Mouse (Mus musculus) forebrain, embryonic 10.5 days (tissue): Measurements from ENCODE around the gene Siah3. TPM values are rescaled to one million over a fixed set of nuclear protein-coding genes. Genes with fewer than 3 reads are reported as not detected.

Experiments used
- DNase-seq: peaks from one replicate; pipeline ENCODE4 v3.0.0-alpha.2; 2017; ENCODE audit warnings: low spot score; ENCODE audit errors: extremely low spot score
- H3K27ac ChIP-seq: fragments of 300-500 bp; sonication (generic); 2 replicates; pipeline ENCODE4 v1.5.1; 2016; ENCODE audit warnings: mild to moderate bottlenecking
- H3K27me3 ChIP-seq: fragments of 300-500 bp; sonication (generic); 2 replicates; pipeline ENCODE4 v1.6.1; 2016; ENCODE audit warnings: mild to moderate bottlenecking; ENCODE audit not compliant: poor library complexity, severe bottlenecking
- H3K36me3 ChIP-seq: fragments of 300-500 bp; sonication (generic); replicated peaks from 2 replicates; pipeline ENCODE4 v1.6.1; 2016; ENCODE audit warnings: mild to moderate bottlenecking, moderate library complexity
- H3K4me1 ChIP-seq: fragments of 300-500 bp; sonication (generic); 2 replicates; pipeline ENCODE4 v1.6.1; 2016
- H3K4me3 ChIP-seq: fragments of 300-500 bp; sonication (generic); 2 replicates; pipeline ENCODE4 v1.5.1; 2016; ENCODE audit warnings: mild to moderate bottlenecking, moderate library complexity
- H3K9me3 ChIP-seq: fragments of 300-500 bp; sonication (generic); 2 replicates; pipeline ENCODE4 v1.6.1; 2016; ENCODE audit warnings: mild to moderate bottlenecking, moderate library complexity
- WGBS: fragments of 180-500 bp; shearing (Covaris S2); methylation state at CpG from one replicate; pipeline ENCODE4 v1.1.7; 2016; 5-methylcytosine and 5-hydroxymethylcytosine counted together
- polyA plus RNA-seq: library from polyadenylated mRNA; unstranded; fragments of >200 nt; fragmentation: Nextera tagmentation; extraction: Ambion mirVana; gene quantifications from 2 replicates; pipeline ENCODE4 v1.2.1, GENCODE M21; 2016

Siah3 gene
- polyA plus RNA-seq, 1 experiment from 2014 or later = 0.63 TPM

DNA sequence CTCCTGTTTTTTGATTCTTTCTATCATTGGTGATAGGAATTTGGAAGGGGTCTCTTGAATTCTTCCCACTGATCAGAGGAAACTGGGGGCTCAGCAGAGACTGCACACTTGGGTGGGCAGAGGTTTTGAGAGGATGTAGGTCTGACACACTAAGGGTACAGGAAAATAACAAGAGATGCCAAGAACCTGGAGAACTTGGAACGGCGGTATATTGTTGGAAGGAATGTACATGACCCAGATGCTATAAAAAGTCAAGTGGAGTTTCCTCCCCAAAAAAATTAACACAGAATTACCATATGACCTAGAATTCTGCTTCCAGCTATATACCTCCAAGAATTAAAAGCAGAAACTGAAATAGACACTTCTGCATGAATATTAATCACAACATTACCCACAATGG lies 20.1 kb downstream of the Siah3 start:
- H3K9me3 ChIP-seq = no peaks in the 10 kb centered on the region
- H3K27me3 ChIP-seq = no peaks in the 10 kb centered on the region
- H3K4me3 ChIP-seq = no peak overlapping the region
- DNase-seq = no peak
- peaks cover 28% of the 10 kb centered on the region for H3K4me1 ChIP-seq
- no peak overlapping the region for H3K27ac ChIP-seq
- WGBS = 100% methylated on average over 2 of the region's 2 CpGs
- no peaks in the 10 kb centered on the region for H3K36me3 ChIP-seq

DNA sequence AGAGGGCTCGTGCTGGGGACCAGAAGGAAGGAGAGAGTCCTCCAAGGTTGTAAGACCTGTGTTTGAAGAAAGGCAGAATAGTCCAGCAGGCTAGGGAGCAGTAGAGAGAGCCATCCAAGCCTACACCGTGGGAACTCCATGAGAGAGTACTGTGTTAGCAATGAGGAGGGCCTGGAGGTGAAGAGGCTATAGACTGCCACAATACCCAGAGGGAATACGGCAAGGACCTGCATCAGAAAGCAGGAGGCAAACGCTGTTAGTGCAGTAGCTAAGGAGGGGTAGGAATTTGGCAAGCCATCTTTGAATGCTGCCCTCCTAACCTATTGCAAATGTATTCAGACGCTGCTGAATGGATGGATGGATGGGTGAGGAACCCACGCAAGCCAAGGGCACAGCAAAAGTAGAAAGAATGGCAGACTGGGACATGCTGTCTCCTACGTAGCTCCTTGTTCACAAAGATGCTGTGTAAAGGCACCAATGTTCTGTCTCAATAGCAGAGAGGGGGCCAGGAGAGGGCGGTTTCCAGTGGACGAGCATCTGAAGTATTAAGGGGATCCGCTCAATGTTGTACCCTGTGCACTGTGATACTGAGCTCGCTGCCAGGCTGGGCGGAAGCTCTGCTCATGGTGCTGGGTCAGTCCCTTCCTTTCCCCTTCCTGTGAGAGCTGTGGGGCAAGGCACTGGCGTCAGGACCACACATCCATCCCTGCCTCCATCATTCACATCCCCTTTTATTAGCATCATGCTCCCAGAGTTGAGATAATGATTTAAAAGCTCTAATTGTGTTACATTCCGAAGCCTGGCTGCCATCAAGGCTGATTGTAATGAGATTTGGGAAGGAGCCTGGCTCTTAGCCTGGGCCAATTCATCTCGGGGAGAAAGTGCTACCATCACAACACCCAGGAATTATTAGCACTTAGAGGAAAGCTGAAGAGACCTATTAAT lies 26.7 kb downstream of the Siah3 start:
- H3K4me1 ChIP-seq = peaks cover 11% of the 10 kb centered on the region; the same call in 1 of the 2 replicates
- H3K27me3 ChIP-seq = 0 out of 2 replicates have a peak, but pooled peaks cover 4% of the 10 kb centered on the region
- peak overlapping the region; percentile 40; the same call in 1 of the 2 replicates for H3K27ac ChIP-seq
- H3K36me3 ChIP-seq = no peaks in the 10 kb centered on the region
- H3K9me3 ChIP-seq = no peaks in the 10 kb centered on the region; the same call in 1 of the 2 replicates
- WGBS = 85% methylated on average over 15 of the region's 15 CpGs
- DNase-seq = no peak
- H3K4me3 ChIP-seq = no peak overlapping the region

DNA sequence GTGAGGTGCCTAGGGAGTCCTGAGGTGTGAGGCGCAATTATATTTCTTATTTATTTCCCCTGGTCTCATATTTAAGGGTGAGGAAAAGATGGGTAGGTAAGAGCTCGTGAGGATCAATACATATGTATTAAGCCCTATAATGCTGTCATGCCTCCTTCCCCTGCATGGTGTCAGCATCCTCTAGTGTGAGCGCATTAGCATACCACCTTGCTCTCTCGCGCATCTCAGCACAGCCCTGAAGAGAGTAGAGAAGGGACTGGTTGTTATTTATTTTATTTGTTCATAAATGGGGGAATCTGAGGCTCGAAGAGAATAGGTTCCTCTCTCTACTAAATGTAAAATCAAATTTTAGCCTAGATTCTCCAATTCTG lies 27.4 kb downstream of the Siah3 start:
- no peaks in the 10 kb centered on the region for H3K36me3 ChIP-seq
- no peak for DNase-seq
- WGBS = 89% methylated on average over 6 of the region's 6 CpGs

DNA sequence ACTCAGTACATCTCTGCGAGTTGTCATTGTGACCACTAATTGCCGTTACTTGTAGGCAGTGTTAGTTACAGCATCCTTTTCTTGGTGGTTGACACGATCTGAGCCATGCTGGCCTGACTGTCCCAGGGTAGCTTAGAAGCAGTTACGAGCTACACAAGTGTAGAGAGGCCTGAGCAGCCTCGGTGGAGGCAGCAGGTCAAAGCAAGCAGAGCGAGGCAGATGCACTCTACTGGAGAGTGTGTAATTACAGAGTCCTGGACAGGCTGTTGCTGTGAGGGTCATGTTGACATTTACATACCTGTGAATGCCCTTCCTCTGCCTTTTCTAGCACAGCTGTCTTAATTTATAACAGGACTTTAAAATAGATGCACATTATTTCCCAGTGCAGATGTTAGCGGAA lies 32.1 kb downstream of the Siah3 start:
- Histone ChIP-seq H3K36me3 (no peaks in the 10 kb centered on the region), H3K27ac (no peak overlapping the region), H3K27me3 (peaks cover 28% of the 10 kb centered on the region), H3K4me3 (no peak overlapping the region), H3K9me3 (no peaks in the 10 kb centered on the region; the same call in 1 of the 2 replicates), H3K4me1 (peaks cover 14% of the 10 kb centered on the region)
- WGBS = 83% methylated on average over 7 of the region's 7 CpGs
- DNase-seq = no peak

More for the DNA sequence above, 27.4 kb downstream of the Siah3 start:
- H3K9me3 ChIP-seq = no peaks in the 10 kb centered on the region; the same call in 1 of the 2 replicates
- H3K4me3 ChIP-seq = no peak overlapping the region
- 0 out of 2 replicates have a peak, but pooled peaks cover 4% of the 10 kb centered on the region for H3K27me3 ChIP-seq
- no peak overlapping the region for H3K27ac ChIP-seq
- H3K4me1 ChIP-seq = peaks cover 11% of the 10 kb centered on the region; the same call in 1 of the 2 replicates

DNA sequence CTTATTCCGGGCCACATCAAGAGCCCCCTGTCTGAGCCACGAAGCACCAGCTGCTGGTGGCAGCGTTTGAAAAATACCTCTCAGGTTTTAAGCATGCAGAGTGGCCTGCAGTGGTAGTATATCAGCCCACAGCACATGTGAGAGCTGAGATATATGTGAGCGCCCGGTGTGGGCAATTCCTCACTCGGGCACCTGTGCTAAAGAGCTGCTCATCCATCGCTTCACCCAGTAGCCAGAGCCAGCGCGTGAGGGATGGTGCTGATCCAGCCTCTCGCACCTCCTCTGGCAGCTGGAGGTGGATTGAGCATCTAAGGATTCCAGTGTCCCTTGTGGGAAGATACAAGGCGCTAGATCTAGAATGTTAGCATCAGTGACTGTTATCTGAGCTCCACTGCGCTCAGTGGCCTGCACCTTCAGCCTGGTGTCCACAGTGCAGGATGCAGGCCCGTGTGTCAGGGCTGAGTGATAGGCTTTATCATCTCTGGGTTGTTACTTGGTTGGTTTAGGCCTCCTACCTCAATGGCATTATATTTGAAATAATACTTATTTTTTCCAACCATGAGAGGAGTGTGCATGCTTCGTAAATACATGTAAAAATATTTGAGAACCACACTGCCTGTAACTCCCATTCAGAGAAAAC lies 37.9 kb downstream of the Siah3 start:
- 87% methylated on average over 14 of the region's 14 CpGs for WGBS

DNA sequence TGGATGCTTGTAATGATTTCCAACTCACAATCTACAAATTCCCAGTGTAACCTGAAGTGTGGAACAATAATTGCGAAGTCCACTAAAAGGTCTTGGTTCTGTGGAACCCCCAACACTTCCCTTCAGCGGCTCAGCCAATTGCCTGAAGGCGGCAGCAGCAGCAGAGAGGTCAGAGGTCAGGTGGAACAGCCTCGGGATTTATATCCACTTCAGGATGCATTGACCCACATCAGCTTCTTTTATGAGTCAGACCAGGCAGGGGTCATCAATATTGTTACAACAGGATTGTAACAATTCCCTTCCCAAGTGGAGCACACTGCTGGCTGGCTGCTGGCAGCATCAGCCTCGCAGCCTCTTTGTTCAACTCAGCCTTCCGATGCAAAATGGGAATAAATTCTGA lies 39.1 kb downstream of the Siah3 start:
- no peak overlapping the region for H3K4me3 ChIP-seq
- peaks cover 70% of the 10 kb centered on the region for H3K27me3 ChIP-seq
- H3K27ac ChIP-seq = no peak overlapping the region
- DNase-seq = no peak
- H3K36me3 ChIP-seq = no peaks in the 10 kb centered on the region
- H3K4me1 ChIP-seq = peaks cover 26% of the 10 kb centered on the region
- no peaks in the 10 kb centered on the region for H3K9me3 ChIP-seq
- 43% methylated on average over 6 of the region's 6 CpGs for WGBS

More for the DNA sequence above, 37.9 kb downstream of the Siah3 start:
- H3K36me3 ChIP-seq = no peaks in the 10 kb centered on the region
- no peak overlapping the region for H3K4me3 ChIP-seq
- peaks cover 67% of the 10 kb centered on the region for H3K27me3 ChIP-seq
- H3K9me3 ChIP-seq = no peaks in the 10 kb centered on the region
- H3K27ac ChIP-seq = 0 out of 2 replicates have a peak overlapping the region, but pooled peaks have one; percentile 30
- peaks cover 26% of the 10 kb centered on the region for H3K4me1 ChIP-seq
- DNase-seq = no peak

DNA sequence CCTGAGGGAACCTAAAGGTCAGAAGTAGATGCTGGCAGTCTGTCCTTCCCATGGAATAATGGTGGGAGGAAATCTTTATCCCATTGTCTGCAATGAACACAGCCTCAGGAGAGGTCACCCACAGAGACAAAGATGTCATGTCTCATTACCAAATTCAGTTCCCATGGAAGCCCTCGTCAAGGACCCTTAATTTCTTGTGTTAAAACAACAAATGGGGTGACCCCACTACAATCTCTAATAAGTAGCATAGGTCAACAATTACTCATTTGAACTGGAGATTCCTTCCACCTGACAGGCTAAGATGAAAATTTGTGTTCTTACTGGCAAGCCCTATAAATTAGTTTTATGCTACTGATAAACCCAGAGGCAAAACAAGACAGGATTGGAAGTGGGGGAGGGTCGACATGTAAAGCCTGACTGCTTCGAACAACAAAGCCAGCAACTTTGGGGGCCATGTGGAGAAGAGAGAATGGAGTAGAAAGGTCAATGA lies 45.8 kb downstream of the Siah3 start:
- WGBS = 56% methylated on average over 3 of the region's 3 CpGs
- no peak for DNase-seq
- peaks cover 49% of the 10 kb centered on the region for H3K27me3 ChIP-seq
- H3K4me3 ChIP-seq = no peak overlapping the region
- H3K36me3 ChIP-seq = no peaks in the 10 kb centered on the region
- H3K9me3 ChIP-seq = no peaks in the 10 kb centered on the region
- H3K4me1 ChIP-seq = peaks cover 46% of the 10 kb centered on the region
- H3K27ac ChIP-seq = no peak overlapping the region

DNA sequence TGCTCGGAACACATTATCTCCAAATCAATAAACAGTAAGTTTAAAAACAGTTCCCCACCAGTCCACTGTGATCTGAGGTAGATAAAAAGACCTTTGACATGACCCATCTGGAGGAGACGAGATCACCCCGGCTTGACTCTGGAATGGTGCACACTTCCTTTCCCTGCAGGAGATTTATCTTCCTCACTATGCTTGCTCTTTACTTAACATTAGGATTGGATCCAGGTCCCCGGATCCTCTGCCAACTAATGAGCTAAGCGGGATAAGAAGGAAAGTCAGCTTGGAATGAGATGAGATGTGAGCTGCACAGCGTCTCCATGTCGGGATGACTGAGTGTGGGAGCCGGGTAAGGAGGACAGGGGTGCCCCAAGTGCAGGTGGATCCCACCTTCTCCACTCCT lies 46.7 kb downstream of the Siah3 start:
- Histone ChIP-seq H3K27ac (no peak overlapping the region), H3K9me3 (no peaks in the 10 kb centered on the region), H3K4me3 (no peak overlapping the region), H3K4me1 (peaks cover 46% of the 10 kb centered on the region), H3K36me3 (no peaks in the 10 kb centered on the region), H3K27me3 (peaks cover 50% of the 10 kb centered on the region)
- DNase-seq = no peak
- WGBS = 81% methylated on average over 8 of the region's 8 CpGs

DNA sequence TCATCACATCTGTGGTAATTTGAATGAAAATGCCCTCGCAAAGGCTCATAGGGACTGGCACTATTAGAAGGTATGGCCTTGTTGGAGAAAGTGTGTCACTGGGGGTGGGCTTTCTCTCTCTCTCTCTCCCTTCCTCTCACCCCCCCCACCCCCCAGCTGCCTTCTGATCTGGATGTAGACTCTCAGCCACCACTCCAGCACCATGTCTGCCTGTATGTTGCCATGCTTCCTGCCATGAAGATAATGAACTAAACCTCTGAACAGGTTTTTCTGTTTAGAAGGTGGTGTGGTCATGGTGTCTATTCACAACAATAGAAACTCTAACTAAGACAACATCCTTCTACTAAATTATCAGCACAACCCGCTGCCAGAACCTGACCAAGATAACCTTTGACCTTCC lies 48.5 kb downstream of the Siah3 start:
- H3K9me3 ChIP-seq = no peaks in the 10 kb centered on the region
- 67% methylated on average over 2 of the region's 2 CpGs for WGBS
- H3K27me3 ChIP-seq = peaks cover 47% of the 10 kb centered on the region
- no peaks in the 10 kb centered on the region for H3K36me3 ChIP-seq
- DNase-seq = no peak
- H3K27ac ChIP-seq = peak overlapping the region; percentile 86
- no peak overlapping the region for H3K4me3 ChIP-seq
- H3K4me1 ChIP-seq = peaks cover 46% of the 10 kb centered on the region

DNA sequence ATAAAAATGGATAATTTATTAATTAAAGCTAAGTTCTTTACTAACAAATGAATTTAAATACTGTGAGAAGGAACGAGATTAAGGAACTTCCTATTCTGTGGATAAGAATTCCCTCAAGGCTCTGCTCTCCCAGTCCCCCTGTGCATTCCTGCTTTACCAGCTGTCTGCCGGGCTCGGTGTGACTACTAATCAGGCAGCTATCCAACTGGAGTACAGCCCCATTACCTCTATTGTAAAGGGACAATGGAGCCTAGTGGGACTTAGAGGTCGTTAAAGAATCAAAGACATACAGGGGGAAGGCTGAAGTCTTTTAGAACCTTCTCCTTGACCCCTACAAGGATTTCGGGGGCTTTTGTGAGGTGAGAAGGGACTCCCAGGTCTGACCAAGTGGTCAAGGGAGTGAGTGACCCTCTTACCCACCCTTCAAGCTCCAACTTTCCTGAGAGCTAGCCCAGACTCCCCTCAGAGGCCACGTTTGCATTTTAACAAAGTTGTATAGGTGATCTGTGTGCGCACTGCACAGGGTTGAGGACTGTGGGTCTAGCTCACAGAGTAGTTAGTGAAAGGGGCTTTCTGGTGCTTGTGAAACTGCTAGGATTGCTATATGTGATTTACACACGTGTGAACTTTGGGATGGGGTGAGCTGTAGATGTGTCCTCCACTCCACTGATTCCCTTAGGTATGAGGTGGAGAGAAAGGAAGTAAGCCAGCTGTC lies 49.5 kb downstream of the Siah3 start:
- H3K4me1 ChIP-seq = peaks cover 49% of the 10 kb centered on the region
- DNase-seq = peak; percentile 56
- no peaks in the 10 kb centered on the region for H3K36me3 ChIP-seq
- H3K27me3 ChIP-seq = peaks cover 47% of the 10 kb centered on the region
- no peak overlapping the region for H3K4me3 ChIP-seq
- 21% methylated on average over 8 of the region's 8 CpGs for WGBS
- no peaks in the 10 kb centered on the region for H3K9me3 ChIP-seq
- peak overlapping the region; percentile 86 for H3K27ac ChIP-seq

DNA sequence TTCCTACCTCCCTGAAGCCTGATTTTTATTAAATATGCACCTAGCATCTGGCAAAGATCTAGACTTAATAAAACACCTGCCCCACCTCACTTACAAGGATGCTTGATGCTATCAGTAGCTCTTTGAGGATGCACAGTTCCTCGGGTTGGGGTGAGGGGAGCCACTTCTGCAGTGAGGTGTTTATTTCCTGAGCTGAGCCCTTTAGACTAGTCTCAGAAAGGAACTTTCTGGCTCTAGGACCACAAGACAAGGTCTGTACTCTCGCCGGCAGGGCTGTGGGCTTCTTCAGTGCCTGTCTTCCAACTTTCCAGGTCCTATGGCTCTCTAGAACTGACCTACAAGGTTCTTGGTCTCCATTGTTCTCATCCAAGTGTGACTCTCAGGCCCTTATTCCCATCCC lies 50.5 kb downstream of the Siah3 start:
- Histone ChIP-seq H3K27me3 (peaks cover 47% of the 10 kb centered on the region), H3K4me3 (no peak overlapping the region), H3K9me3 (no peaks in the 10 kb centered on the region), H3K4me1 (peaks cover 49% of the 10 kb centered on the region), H3K27ac (peak overlapping the region; percentile 86), H3K36me3 (no peaks in the 10 kb centered on the region)
- no peak for DNase-seq
- WGBS = 85% methylated on average over 3 of the region's 3 CpGs

DNA sequence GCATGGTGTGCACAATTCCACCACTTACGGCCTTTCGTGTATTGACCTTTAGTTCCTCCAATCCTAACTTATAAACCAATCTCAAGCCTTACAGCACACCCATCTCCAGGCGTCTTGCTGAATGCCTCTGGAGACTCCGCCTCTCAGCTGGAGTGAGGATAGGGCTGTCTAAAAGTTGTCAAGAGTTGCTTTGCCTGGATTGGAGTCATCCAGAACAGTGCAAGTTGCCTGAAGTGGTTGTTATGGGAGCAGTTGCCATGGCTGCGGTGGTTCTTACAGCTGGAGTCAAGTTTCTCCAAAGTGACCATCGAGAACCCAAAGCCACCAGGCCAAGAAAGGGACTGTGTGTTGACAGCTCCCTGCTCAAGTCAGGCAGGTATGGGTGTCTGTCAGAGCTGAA lies 54.3 kb downstream of the Siah3 start:
- Histone ChIP-seq H3K36me3 (no peaks in the 10 kb centered on the region), H3K4me1 (peaks cover 26% of the 10 kb centered on the region), H3K27me3 (peaks cover 29% of the 10 kb centered on the region), H3K4me3 (no peak overlapping the region), H3K9me3 (no peaks in the 10 kb centered on the region), H3K27ac (no peak overlapping the region)
- no peak for DNase-seq
- 87% methylated on average over 6 of the region's 6 CpGs for WGBS
